Mouse (Mus musculus): ENCODE measurements around the gene Nxph3. TPM values are rescaled to one million over a fixed set of nuclear protein-coding genes. Genes with fewer than 3 reads are reported as not detected.
A peak's percentile ranks its signal among the peaks of the same experiment; 100 is the strongest.

Gene Nxph3
- polyA plus RNA-seq (2015; fragmentation: Nextera tagmentation; extraction: Ambion mirVana) = 7.5 and 7.6 TPM in 2 replicates

DNA sequence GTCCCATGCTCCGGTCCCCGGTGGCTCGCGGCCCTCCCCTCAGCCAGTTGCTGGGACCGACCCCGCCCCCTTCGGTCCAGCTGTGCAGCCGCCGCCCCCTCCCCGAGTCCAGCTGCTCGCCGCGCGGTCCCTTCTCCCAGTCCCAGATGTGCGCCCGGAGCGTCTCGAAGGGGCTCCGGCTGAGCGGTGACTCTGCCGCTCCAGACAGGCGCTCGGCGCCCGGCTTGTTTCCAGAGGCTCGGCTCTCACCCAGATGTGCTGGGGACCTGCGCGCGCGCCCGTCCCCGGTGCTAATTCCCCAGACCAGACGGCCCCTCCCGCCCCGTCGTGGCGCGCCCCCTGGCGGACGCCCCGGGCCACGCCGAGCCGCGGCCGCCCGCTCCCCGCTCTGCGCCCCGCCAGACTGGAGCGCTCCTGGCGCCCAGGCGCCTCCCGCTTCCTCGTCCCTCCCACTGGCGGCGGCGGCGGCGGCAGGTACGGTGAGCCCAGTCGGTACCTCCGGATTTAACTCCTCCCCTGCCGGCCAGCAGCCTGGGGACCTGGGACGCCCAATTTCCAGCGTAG lies at the start of gene Nxph3:
Gene Nxph3, minus strand, starts transcription at position 273 of the 564 bp plus-strand sequence.
- H3K4me1 ChIP-seq (replicated peaks; ENCODE audit: control insufficient read depth, insufficient read depth, low read length) = peaks cover 42% of the 10 kb centered on the region
- WGBS = 1% methylated on average over 55 of the region's 66 CpGs
- H3K27me3 ChIP-seq (replicated peaks; ENCODE audit: control insufficient read depth, insufficient read depth, low read length) = peaks cover 21% of the 10 kb centered on the region
- peak within 1 kb of the TSS; percentile 71 for H3K27ac ChIP-seq (ENCODE audit: low read length)
- H3K36me3 ChIP-seq (ENCODE audit: control insufficient read depth, insufficient read depth) = no peaks in the 10 kb centered on the region
- H3K9ac ChIP-seq (replicated peaks; ENCODE audit: low read depth, low read length) = peak within 1 kb of the TSS; percentile 69
- no peaks in the 10 kb centered on the region for H3K9me3 ChIP-seq (ENCODE audit: control insufficient read depth, low read length)
- H3K4me2 ChIP-seq (ENCODE audit: low read length) = peak within 1 kb of the TSS; percentile 89
- peak; percentile 39 for ATAC-seq
- H3K4me3 ChIP-seq (replicated peaks; ENCODE audit: low read length) = peak within 1 kb of the TSS; percentile 55

DNA sequence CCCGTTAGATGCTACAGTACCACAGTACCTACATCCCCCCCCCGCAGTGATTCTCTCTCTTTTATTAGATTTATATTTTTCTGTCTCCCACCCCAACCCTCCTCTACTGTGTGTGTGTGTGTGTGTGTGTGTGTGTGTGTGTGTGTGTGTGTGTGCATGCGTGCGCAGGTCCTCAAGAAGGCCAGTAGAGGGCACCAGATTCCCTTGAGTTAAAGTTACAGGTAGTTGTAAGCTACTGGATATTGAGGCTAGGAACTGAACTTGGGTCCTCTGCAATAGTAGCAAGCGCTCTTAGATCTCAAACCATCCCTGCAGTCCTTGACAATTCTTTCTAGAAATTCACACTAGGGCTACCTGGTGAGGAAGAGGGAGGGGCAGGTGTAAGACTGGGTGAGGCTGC lies 49.5 kb upstream of the Nxph3 start:
- H3K9ac ChIP-seq (replicated peaks; ENCODE audit: low read depth, low read length) = no peak overlapping the region
- WGBS = 97% methylated on average over 5 of the region's 5 CpGs
- no peak overlapping the region for H3K4me2 ChIP-seq (ENCODE audit: low read length)
- H3K4me1 ChIP-seq (replicated peaks; ENCODE audit: control insufficient read depth, insufficient read depth, low read length) = no peaks in the 10 kb centered on the region
- no peaks in the 10 kb centered on the region for H3K9me3 ChIP-seq (ENCODE audit: control insufficient read depth, low read length)
- no peaks in the 10 kb centered on the region for H3K36me3 ChIP-seq (ENCODE audit: control insufficient read depth, insufficient read depth)
- H3K27me3 ChIP-seq (replicated peaks; ENCODE audit: control insufficient read depth, insufficient read depth, low read length) = no peaks in the 10 kb centered on the region
- H3K27ac ChIP-seq (ENCODE audit: low read length) = no peak overlapping the region
- no peak overlapping the region for H3K4me3 ChIP-seq (replicated peaks; ENCODE audit: low read length)
- no peak for ATAC-seq

DNA sequence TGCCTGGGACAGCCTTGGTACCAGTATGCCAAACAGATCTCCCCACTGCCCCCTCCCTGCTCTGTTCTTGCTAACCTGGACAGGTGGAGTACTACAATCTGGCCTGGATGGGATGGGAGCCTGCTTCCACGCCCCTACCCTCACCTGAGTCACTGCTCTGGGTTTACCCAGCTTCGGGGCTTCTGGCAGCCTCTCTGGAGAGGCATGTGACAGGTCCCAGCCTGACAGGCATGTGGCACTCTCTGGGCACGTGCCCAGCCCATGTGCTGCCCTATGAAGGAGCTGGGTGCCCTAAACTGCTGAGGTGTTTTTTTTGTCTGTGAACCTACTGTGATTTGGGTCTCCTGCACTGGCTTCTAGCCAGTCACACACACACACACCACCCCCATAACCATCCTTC lies 46.4 kb upstream of the Nxph3 start:
- ATAC-seq = no peak
- 45% methylated on average over 3 of the region's 3 CpGs for WGBS
- H3K27ac ChIP-seq (ENCODE audit: low read length) = no peak overlapping the region
- H3K27me3 ChIP-seq (replicated peaks; ENCODE audit: control insufficient read depth, insufficient read depth, low read length) = no peaks in the 10 kb centered on the region
- H3K9me3 ChIP-seq (ENCODE audit: control insufficient read depth, low read length) = no peaks in the 10 kb centered on the region
- H3K4me1 ChIP-seq (replicated peaks; ENCODE audit: control insufficient read depth, insufficient read depth, low read length) = no peaks in the 10 kb centered on the region
- no peaks in the 10 kb centered on the region for H3K36me3 ChIP-seq (ENCODE audit: control insufficient read depth, insufficient read depth)
- H3K4me3 ChIP-seq (replicated peaks; ENCODE audit: low read length) = no peak overlapping the region
- no peak overlapping the region for H3K4me2 ChIP-seq (ENCODE audit: low read length)
- H3K9ac ChIP-seq (replicated peaks; ENCODE audit: low read depth, low read length) = no peak overlapping the region

DNA sequence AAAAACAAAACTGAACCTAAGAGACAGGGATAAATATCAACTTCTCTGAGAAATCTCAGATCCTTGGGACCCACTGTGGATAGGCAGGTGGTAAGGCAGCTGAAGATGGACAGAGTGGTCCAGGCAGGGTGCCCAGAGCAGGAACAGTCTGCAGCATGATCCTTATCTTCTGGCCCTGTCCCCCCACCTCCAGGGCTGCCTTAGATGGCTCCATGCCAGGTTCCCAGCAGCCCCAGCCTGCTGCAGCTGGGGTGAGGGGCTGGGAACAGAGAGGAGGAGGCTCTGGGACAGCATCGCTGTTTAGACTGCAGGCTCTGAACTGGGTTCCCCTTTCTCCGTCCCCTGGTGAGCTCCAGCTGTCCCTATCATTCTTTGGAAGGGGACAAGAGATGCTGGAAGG lies 45.4 kb upstream of the Nxph3 start:
- Histone ChIP-seq H3K27ac (ENCODE audit: low read length) (no peak overlapping the region), H3K36me3 (ENCODE audit: control insufficient read depth, insufficient read depth) (no peaks in the 10 kb centered on the region), H3K4me2 (ENCODE audit: low read length) (no peak overlapping the region), H3K27me3 (replicated peaks; ENCODE audit: control insufficient read depth, insufficient read depth, low read length) (no peaks in the 10 kb centered on the region), H3K4me3 (replicated peaks; ENCODE audit: low read length) (no peak overlapping the region), H3K9ac (replicated peaks; ENCODE audit: low read depth, low read length) (no peak overlapping the region), H3K4me1 (replicated peaks; ENCODE audit: control insufficient read depth, insufficient read depth, low read length) (no peaks in the 10 kb centered on the region), H3K9me3 (ENCODE audit: control insufficient read depth, low read length) (no peaks in the 10 kb centered on the region)
- 55% methylated on average over 2 of the region's 2 CpGs for WGBS
- no peak for ATAC-seq

DNA sequence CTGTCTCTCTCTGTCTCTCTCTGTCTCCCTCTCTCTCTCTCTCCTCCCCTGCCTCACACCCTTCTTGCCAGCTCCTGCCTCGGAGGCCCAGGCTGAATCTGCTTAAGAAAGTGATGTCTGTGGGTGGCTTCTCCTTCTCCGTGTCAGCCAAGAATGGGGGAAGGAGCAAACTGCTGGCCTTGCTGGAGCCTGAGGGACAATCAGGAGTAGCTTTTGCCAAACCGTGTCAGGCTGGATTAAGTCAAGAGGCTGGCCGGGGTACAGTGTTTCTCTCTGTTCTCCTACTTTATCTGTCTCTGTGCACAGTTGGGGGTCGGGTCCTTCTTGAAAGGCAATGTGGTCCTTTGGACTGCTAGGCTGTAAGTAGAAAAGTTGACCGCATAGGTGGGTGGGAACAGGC lies 43.3 kb upstream of the Nxph3 start:
- H3K4me1 ChIP-seq (replicated peaks; ENCODE audit: control insufficient read depth, insufficient read depth, low read length) = no peaks in the 10 kb centered on the region
- no peak overlapping the region for H3K4me3 ChIP-seq (replicated peaks; ENCODE audit: low read length)
- H3K36me3 ChIP-seq (ENCODE audit: control insufficient read depth, insufficient read depth) = no peaks in the 10 kb centered on the region
- H3K4me2 ChIP-seq (ENCODE audit: low read length) = no peak overlapping the region
- no peak overlapping the region for H3K27ac ChIP-seq (ENCODE audit: low read length)
- H3K9ac ChIP-seq (replicated peaks; ENCODE audit: low read depth, low read length) = no peak overlapping the region
- no peaks in the 10 kb centered on the region for H3K27me3 ChIP-seq (replicated peaks; ENCODE audit: control insufficient read depth, insufficient read depth, low read length)
- no peaks in the 10 kb centered on the region for H3K9me3 ChIP-seq (ENCODE audit: control insufficient read depth, low read length)
- WGBS = 19% methylated on average over 6 of the region's 6 CpGs
- ATAC-seq = no peak

DNA sequence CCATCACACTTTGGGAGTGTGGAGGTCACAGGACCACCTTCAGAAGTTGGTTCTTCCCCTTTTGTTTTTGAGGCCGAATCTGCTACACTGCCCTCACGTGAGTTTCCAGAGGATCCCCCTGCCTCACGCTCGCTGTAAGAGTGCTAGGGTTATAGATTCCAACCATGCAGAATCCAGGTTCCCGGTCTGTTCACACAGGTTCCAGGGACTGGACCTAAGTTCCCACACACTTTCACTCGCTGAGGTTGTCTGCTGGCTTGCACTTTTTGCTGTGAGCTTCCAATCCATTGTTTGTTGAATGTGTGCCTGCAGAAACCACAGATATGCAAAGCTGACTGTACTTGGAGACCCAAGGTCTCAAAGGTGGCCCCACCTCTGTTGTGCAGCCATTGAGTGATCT lies 42.7 kb upstream of the Nxph3 start:
- H3K4me2 ChIP-seq (ENCODE audit: low read length) = no peak overlapping the region
- WGBS = 83% methylated on average over 6 of the region's 6 CpGs
- no peak for ATAC-seq
- no peaks in the 10 kb centered on the region for H3K36me3 ChIP-seq (ENCODE audit: control insufficient read depth, insufficient read depth)
- H3K4me1 ChIP-seq (replicated peaks; ENCODE audit: control insufficient read depth, insufficient read depth, low read length) = no peaks in the 10 kb centered on the region
- no peaks in the 10 kb centered on the region for H3K9me3 ChIP-seq (ENCODE audit: control insufficient read depth, low read length)
- H3K27ac ChIP-seq (ENCODE audit: low read length) = no peak overlapping the region
- H3K27me3 ChIP-seq (replicated peaks; ENCODE audit: control insufficient read depth, insufficient read depth, low read length) = no peaks in the 10 kb centered on the region
- no peak overlapping the region for H3K9ac ChIP-seq (replicated peaks; ENCODE audit: low read depth, low read length)
- H3K4me3 ChIP-seq (replicated peaks; ENCODE audit: low read length) = no peak overlapping the region

DNA sequence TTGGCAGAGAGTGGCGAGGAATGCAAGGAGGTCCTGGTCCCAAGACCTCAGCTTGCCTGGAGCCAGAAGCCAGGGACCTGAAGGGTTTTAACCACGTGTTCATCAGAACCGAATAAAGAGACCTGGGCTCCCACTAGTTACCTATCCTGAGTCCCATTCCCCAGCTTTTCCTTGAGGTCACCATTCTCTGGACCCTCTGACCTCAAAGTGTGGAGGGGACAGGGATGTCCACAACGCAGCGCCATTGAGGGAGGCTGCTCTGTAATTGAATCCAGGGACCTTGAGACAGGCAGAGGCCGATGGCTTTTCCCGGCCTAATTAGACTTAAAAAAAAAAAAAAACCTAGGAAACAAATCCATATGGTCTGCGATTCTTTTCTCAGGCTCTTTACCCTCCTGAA lies 40.9 kb upstream of the Nxph3 start:
- no peaks in the 10 kb centered on the region for H3K9me3 ChIP-seq (ENCODE audit: control insufficient read depth, low read length)
- no peak for ATAC-seq
- H3K9ac ChIP-seq (replicated peaks; ENCODE audit: low read depth, low read length) = no peak overlapping the region
- no peaks in the 10 kb centered on the region for H3K36me3 ChIP-seq (ENCODE audit: control insufficient read depth, insufficient read depth)
- no peak overlapping the region for H3K4me2 ChIP-seq (ENCODE audit: low read length)
- WGBS = 59% methylated on average over 8 of the region's 8 CpGs
- no peaks in the 10 kb centered on the region for H3K4me1 ChIP-seq (replicated peaks; ENCODE audit: control insufficient read depth, insufficient read depth, low read length)
- H3K27me3 ChIP-seq (replicated peaks; ENCODE audit: control insufficient read depth, insufficient read depth, low read length) = no peaks in the 10 kb centered on the region
- no peak overlapping the region for H3K27ac ChIP-seq (ENCODE audit: low read length)
- H3K4me3 ChIP-seq (replicated peaks; ENCODE audit: low read length) = no peak overlapping the region

DNA sequence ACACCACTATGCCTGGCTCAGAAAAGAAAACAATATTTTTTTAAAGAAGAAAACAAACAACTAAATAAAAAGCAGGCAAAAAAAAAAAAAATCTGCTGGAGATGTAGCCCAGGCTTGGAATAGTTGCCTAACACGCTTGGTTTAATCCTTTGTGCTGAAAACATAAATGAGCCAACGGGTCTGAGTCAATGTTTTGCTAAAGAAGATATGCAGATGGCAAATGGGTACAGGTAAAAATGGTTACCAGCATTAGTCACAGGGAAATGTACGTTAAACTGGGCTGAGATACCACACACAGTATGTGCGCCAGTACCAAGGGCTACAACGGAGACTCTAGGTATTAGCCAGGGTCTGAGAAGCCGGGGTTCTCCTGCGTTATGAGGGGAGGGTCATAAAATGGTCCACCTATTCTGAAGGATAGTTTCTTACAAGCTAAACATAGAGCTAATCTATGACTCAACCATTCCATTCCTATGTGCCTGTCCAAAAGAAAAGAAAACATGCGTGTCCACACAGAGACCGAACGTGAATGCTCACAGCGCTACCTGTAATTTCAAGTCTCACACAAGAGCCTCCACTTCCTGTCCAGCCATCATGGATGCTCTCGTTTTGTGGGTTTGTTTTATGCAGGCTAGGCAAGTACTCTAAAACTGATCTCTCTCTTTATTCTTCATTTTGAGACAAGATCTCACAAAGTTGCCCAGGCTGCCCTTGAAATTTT lies 36.1 kb upstream of the Nxph3 start:
- no peak for ATAC-seq
- Histone ChIP-seq H3K27ac (ENCODE audit: low read length) (no peak overlapping the region), H3K4me3 (replicated peaks; ENCODE audit: low read length) (no peak overlapping the region), H3K4me1 (replicated peaks; ENCODE audit: control insufficient read depth, insufficient read depth, low read length) (no peaks in the 10 kb centered on the region), H3K4me2 (ENCODE audit: low read length) (no peak overlapping the region), H3K9ac (replicated peaks; ENCODE audit: low read depth, low read length) (no peak overlapping the region), H3K36me3 (ENCODE audit: control insufficient read depth, insufficient read depth) (no peaks in the 10 kb centered on the region), H3K27me3 (replicated peaks; ENCODE audit: control insufficient read depth, insufficient read depth, low read length) (no peaks in the 10 kb centered on the region), H3K9me3 (ENCODE audit: control insufficient read depth, low read length) (no peaks in the 10 kb centered on the region)
- 84% methylated on average over 12 of the region's 12 CpGs for WGBS

DNA sequence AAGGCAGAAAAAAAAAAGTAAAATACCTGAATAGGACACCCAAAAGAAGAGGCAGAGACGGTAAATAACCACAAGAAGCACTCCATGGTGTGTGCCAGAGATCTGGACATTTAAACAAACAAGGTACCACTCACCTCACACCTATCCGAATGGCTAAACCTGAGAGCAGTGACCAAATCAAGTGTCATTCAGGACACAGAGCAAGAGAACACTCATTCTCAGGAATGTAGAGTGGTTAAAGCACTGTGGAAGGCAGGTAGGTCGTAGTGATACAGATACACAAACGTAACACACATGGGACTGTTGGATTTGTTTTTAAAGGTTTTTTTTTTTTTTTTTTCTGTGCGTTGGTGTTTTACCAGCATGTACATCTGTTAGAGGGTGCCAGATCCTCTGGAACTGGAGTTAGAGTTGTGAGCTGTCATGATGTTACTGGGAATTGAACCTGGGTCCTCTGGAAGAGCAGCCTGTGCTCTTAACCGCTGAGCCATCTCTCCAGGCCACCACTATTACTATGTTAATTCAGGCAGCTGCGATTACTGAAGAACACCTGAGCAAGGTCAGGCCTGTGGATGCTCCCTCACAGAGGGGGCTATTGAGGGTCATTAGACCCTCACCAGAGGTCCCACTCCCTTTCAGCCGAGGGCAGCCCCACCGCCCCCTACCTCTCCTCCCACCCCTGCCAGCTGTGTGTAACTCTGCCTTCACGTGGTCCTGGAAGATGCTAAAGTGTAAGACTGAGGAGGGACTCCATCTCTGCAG lies 31.8 kb upstream of the Nxph3 start:
- H3K27me3 ChIP-seq (replicated peaks; ENCODE audit: control insufficient read depth, insufficient read depth, low read length) = no peaks in the 10 kb centered on the region
- ATAC-seq = no peak
- 76% methylated on average over 10 of the region's 10 CpGs for WGBS

More for the DNA sequence above, 31.8 kb upstream of the Nxph3 start:
- no peak overlapping the region for H3K9ac ChIP-seq (replicated peaks; ENCODE audit: low read depth, low read length)
- no peak overlapping the region for H3K4me3 ChIP-seq (replicated peaks; ENCODE audit: low read length)
- H3K4me2 ChIP-seq (ENCODE audit: low read length) = no peak overlapping the region
- H3K27ac ChIP-seq (ENCODE audit: low read length) = no peak overlapping the region
- H3K9me3 ChIP-seq (ENCODE audit: control insufficient read depth, low read length) = no peaks in the 10 kb centered on the region
- no peaks in the 10 kb centered on the region for H3K36me3 ChIP-seq (ENCODE audit: control insufficient read depth, insufficient read depth)
- no peaks in the 10 kb centered on the region for H3K4me1 ChIP-seq (replicated peaks; ENCODE audit: control insufficient read depth, insufficient read depth, low read length)
